Mouse (Mus musculus) adrenal gland, adult 2 months (tissue): ENCODE measurements around the gene Kif22. TPM values are rescaled to one million over a fixed set of nuclear protein-coding genes. Genes with fewer than 3 reads are reported as not detected.

Source experiments
- DNase-seq: peaks from one replicate; pipeline ENCODE4 v3.0.0; 2021
- microRNA-seq, 2 experiments: library from miRNA; unstranded; fragments of <30 nt; microRNA quantifications; one replicate each; pipeline ENCODE4 v1.2.0; 2021
- polyA plus RNA-seq: library from polyadenylated mRNA; depleted of rRNA; stranded (reverse); fragments of >200 nt; gene quantifications from 2 replicates; pipeline ENCODE4 v1.2.3, GENCODE M21; 2012; rRNA removed
- total RNA-seq, 2 experiments: library from RNA; stranded (reverse); gene quantifications; 2 replicates each; pipeline ENCODE4 v1.2.3; 2021

The Kif22 gene
- total and polyA plus RNA-seq, 3 experiments = 0.89 to 2.5 (median 2.1) TPM

DNA sequence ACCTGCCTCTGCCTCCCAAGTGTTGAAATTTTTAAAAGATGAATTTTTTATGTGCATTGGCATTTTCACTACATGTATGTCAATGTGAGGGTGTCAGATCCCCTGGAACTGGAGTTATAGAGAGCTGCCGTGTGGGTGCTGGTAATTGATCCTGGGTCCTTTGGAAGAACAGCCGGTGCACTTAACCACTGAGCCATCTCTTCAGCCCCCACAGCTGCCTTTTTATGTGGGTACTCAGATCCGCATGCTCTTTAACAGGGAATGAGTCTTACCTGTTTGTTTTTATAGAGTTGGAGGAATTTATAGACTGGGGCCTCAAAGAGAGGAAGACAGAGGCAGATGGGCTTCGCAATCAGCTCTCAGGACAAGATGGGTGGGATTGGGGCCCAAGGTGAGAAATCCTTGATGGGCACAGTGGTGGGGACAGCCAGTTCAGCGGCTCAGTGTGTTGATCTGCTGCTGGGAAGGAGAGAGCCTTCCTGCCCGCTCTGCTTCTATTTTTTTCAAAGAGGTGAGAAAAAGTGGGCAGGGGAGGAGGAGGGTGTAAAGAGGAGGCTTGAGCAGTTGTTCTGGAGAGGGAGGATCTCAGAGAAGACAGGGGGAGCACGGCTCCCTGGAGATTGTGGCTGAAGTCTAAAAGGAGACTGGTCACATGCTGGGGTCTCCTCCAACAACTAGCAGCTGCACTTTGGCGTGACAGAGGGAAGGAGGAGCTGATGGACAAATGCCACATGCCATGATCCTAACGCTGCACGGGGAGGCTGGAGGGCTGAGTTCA lies 57.4 kb downstream of the Kif22 start:
- DNase-seq = no peak

DNA sequence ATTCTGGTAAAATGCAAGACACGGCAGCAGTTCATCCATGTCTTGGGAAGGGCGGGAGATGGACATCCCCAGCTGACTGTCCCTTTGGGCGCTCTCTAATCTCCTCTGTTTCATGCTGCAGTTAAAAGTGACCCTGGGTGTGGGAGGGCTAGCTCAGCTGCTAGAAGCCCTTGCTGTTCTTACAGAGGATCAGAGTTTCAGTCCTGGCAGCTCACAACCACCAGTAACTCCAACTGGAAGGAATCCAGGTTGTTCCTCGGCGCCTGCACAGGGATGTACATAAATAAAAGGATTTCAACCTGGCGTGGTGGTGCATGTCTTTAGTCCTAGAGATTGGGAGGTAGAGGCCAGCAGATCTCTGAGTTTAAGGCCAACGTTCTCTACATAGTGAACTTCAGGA lies 59.2 kb downstream of the Kif22 start:
- no peak for DNase-seq

DNA sequence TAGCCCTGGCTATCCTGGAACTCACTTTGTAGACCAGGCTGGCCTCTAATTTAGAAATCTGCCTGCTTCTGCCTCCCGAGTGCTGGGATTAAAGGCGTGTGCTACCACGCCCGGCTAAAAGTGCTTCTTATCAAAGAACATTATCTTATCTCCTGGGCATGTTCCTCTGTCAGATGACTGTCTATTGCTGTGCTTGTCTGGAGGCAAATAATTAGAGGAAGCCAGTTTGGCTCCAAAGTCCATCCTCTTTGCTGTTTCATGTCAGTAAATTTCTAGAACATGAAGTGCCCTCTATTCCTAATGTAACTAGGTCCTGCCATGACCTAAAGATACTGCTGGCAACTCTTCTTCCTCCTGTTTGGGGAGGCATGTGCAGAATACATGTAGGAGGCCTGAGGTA lies 60.2 kb downstream of the Kif22 start:
- no peak for DNase-seq

DNA sequence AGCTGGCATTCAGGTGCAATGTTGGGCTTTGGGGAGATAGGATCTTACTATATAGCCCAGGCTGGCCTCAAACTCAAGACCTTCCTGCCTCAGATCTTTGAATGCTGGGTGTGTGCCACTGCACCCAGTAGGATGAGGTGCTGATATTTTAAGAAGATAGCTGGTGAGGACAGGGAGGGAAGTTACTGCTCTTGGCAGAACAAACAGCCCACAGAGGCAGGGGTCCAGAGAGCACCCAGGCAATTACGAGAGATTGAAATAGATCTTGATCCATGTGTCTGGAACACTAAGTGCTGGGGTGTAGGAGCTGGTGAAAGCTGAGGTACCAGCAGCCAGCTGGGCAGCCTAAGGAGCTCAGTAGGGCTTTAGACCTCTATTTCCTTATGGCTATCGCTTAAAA lies 60.7 kb downstream of the Kif22 start:
- no peak for DNase-seq

DNA sequence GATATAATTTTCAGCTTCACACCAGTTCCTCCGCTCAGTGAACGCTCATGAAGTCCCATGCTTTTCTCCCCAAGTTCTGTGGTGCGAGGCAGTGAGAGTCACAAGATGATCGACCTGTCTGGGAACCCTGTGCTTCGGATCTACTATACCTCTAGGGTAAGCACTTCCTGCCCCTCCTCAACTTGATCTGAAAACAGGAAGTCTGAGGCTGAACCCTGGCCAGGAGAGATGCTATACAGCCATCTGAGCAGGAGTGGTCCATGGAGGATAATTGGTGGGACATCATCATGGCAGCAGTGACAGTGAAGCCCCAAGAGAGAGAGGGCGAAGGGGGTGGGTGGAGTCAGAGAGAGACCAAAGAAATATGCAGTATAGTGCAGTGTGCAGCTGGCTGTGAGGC lies 63.4 kb downstream of the Kif22 start:
- DNase-seq = no peak

Small RNA genes lying within 50 kb of the gene (microRNA-seq; reads per million reads assigned to microRNA genes)
- 0 reads per million in 2 experiments for gene Gm44343

Other genes starting within 250 kb of the Kif22 start
Only the 30 nearest of the 31 such genes appear.
- 10 to 100 TPM; 16.4 to 21.0 TPM for gene Fam57b, start 244.8 kb downstream of the Kif22 start, total RNA-seq
- 27.8 and 40.9 TPM in 2 replicates for gene Fam57b, start 244.8 kb downstream of the Kif22 start, polyA plus RNA-seq
- not detected for gene 4930451I11Rik, start 210.8 kb downstream of the Kif22 start, total RNA-seq
- not detected in 2 replicates for gene 4930451I11Rik, start 210.8 kb downstream of the Kif22 start, polyA plus RNA-seq
- gene Doc2a, start 195.1 kb downstream of the Kif22 start, total RNA-seq = under 1 TPM; 0.40 to 0.52 TPM
- 0.52 and 0.83 TPM in 2 replicates for gene Doc2a, start 195.1 kb downstream of the Kif22 start, polyA plus RNA-seq
- gene Hirip3, start 180.5 kb downstream of the Kif22 start, total RNA-seq = 10 to 100 TPM in 1 of 2 experiments, 1 to 10 TPM in 1; 8.2 to 16.3 TPM
- gene Hirip3, start 180.5 kb downstream of the Kif22 start, polyA plus RNA-seq = 1.4 and 2.9 TPM in 2 replicates
- 10 to 100 TPM; 42.5 to 44.5 TPM for gene Ino80e, start 180.1 kb downstream of the Kif22 start, total RNA-seq
- 73.8 and 75.0 TPM in 2 replicates for gene Ino80e, start 180.1 kb downstream of the Kif22 start, polyA plus RNA-seq
- gene Taok2, start 157.8 kb downstream of the Kif22 start, total RNA-seq = 10 to 100 TPM; 60.6 to 66.8 TPM
- gene Taok2, start 157.8 kb downstream of the Kif22 start, polyA plus RNA-seq = 136 and 169 TPM in 2 replicates
- gene Tmem219, start 119.6 kb downstream of the Kif22 start, total RNA-seq = 10 to 100 TPM; 28.1 to 35.4 TPM
- gene Tmem219, start 119.6 kb downstream of the Kif22 start, polyA plus RNA-seq = 242 and 243 TPM in 2 replicates
- 10 to 100 TPM; 25.9 to 26.8 TPM for gene Kctd13, start 113.6 kb downstream of the Kif22 start, total RNA-seq
- gene Kctd13, start 113.6 kb downstream of the Kif22 start, polyA plus RNA-seq = 52.0 and 52.9 TPM in 2 replicates
- gene Asphd1, start 92.9 kb downstream of the Kif22 start, total RNA-seq = 1 to 10 TPM in 1 of 2 experiments, under 1 TPM in 1; 0.66 to 2.2 TPM
- gene Asphd1, start 92.9 kb downstream of the Kif22 start, polyA plus RNA-seq = 2.0 and 2.5 TPM in 2 replicates
- 100 to 1,000 TPM in 1 of 2 experiments, 10 to 100 TPM in 1; 87.4 to 126 TPM for gene Sez6l2, start 91.9 kb downstream of the Kif22 start, total RNA-seq
- gene Sez6l2, start 91.9 kb downstream of the Kif22 start, polyA plus RNA-seq = 33.4 and 42.4 TPM in 2 replicates
- 100 to 1,000 TPM; 102 to 107 TPM for gene Cdipt, start 66.6 kb downstream of the Kif22 start, total RNA-seq
- 239 and 259 TPM in 2 replicates for gene Cdipt, start 66.6 kb downstream of the Kif22 start, polyA plus RNA-seq
- 1 to 10 TPM; 1.6 TPM for gene Cdiptos, start 66.4 kb downstream of the Kif22 start, total RNA-seq
- 0.43 and 1.4 TPM in 2 replicates for gene Cdiptos, start 66.4 kb downstream of the Kif22 start, polyA plus RNA-seq
- gene Mvp, start 27.9 kb downstream of the Kif22 start, total RNA-seq = 100 to 1,000 TPM; 115 to 145 TPM
- 95.3 and 172 TPM in 2 replicates for gene Mvp, start 27.9 kb downstream of the Kif22 start, polyA plus RNA-seq
- gene Pagr1b, start 26.0 kb downstream of the Kif22 start, total RNA-seq = 1 to 10 TPM in 1 of 2 experiments, not detected in 1; 1.3 TPM
- gene Pagr1b, start 26.0 kb downstream of the Kif22 start, polyA plus RNA-seq = 1.7 and 2.0 TPM in 2 replicates
- gene Pagr1a, start 25.1 kb downstream of the Kif22 start, total RNA-seq = 10 to 100 TPM; 16.4 to 20.3 TPM
- gene Pagr1a, start 25.1 kb downstream of the Kif22 start, polyA plus RNA-seq = 0.66 and 13.1 TPM in 2 replicates
- 10 to 100 TPM; 19.9 to 29.2 TPM for gene Gm42742, start 21.4 kb downstream of the Kif22 start, total RNA-seq
- 13.7 and 28.4 TPM in 2 replicates for gene Gm42742, start 21.4 kb downstream of the Kif22 start, polyA plus RNA-seq
- 1 to 10 TPM; 1.7 to 2.0 TPM for gene Prrt2, start 21.3 kb downstream of the Kif22 start, total RNA-seq
- 8.5 and 9.5 TPM in 2 replicates for gene Prrt2, start 21.3 kb downstream of the Kif22 start, polyA plus RNA-seq
- 100 to 1,000 TPM in 1 of 2 experiments, 10 to 100 TPM in 1; 98.7 to 114 TPM for gene Maz, start 15.4 kb downstream of the Kif22 start, total RNA-seq
- 833 and 840 TPM in 2 replicates for gene Maz, start 15.4 kb downstream of the Kif22 start, polyA plus RNA-seq
- not detected for gene Zg16, start 44.9 kb upstream of the Kif22 start, total RNA-seq
- gene Zg16, start 44.9 kb upstream of the Kif22 start, polyA plus RNA-seq = 0.18 and 0.49 TPM in 2 replicates
- 1 to 10 TPM; 1.6 to 1.9 TPM for gene AI467606, start 48.9 kb upstream of the Kif22 start, total RNA-seq
- 7.6 TPM in 2 replicates for gene AI467606, start 48.9 kb upstream of the Kif22 start, polyA plus RNA-seq
- gene Qprt, start 79.8 kb upstream of the Kif22 start, total RNA-seq = under 1 TPM; 0.49 to 0.52 TPM
- gene Qprt, start 79.8 kb upstream of the Kif22 start, polyA plus RNA-seq = 0.77 and 1.0 TPM in 2 replicates
- gene Spn, start 95.4 kb upstream of the Kif22 start, total RNA-seq = 1 to 10 TPM in 1 of 2 experiments, under 1 TPM in 1; 0.58 to 1.0 TPM
- 1.0 and 2.0 TPM in 2 replicates for gene Spn, start 95.4 kb upstream of the Kif22 start, polyA plus RNA-seq
- 10 to 100 TPM; 37.6 to 67.6 TPM for gene Cd2bp2, start 153.6 kb upstream of the Kif22 start, total RNA-seq
- gene Cd2bp2, start 153.6 kb upstream of the Kif22 start, polyA plus RNA-seq = 12.7 and 13.8 TPM in 2 replicates
- gene Tbc1d10b, start 166.0 kb upstream of the Kif22 start, total RNA-seq = 10 to 100 TPM; 36.0 to 43.6 TPM
- 31.5 and 35.1 TPM in 2 replicates for gene Tbc1d10b, start 166.0 kb upstream of the Kif22 start, polyA plus RNA-seq
- 1 to 10 TPM; 2.2 to 2.3 TPM for gene Mylpf, start 166.4 kb upstream of the Kif22 start, total RNA-seq
- not detected in 2 replicates for gene Mylpf, start 166.4 kb upstream of the Kif22 start, polyA plus RNA-seq
- 10 to 100 TPM; 11.7 to 12.7 TPM for gene Zfp553, start 190.6 kb upstream of the Kif22 start, total RNA-seq
- gene Zfp553, start 190.6 kb upstream of the Kif22 start, polyA plus RNA-seq = 18.3 and 20.5 TPM in 2 replicates
- gene Sept1, start 190.7 kb upstream of the Kif22 start, total RNA-seq = 10 to 100 TPM in 1 of 2 experiments, 1 to 10 TPM in 1; 7.1 to 11.4 TPM
- 8.6 and 10.9 TPM in 2 replicates for gene Sept1, start 190.7 kb upstream of the Kif22 start, polyA plus RNA-seq
- 10 to 100 TPM; 27.1 to 32.4 TPM for gene Zfp771, start 201.8 kb upstream of the Kif22 start, total RNA-seq
- 295 and 338 TPM in 2 replicates for gene Zfp771, start 201.8 kb upstream of the Kif22 start, polyA plus RNA-seq
- gene Dctpp1, start 218.2 kb upstream of the Kif22 start, total RNA-seq = 10 to 100 TPM; 34.7 to 37.6 TPM
- 45.1 and 57.1 TPM in 2 replicates for gene Dctpp1, start 218.2 kb upstream of the Kif22 start, polyA plus RNA-seq
- gene Sephs2, start 231.6 kb upstream of the Kif22 start, total RNA-seq = 100 to 1,000 TPM in 1 of 2 experiments, 10 to 100 TPM in 1; 90.0 to 118 TPM
- 41.8 and 46.5 TPM in 2 replicates for gene Sephs2, start 231.6 kb upstream of the Kif22 start, polyA plus RNA-seq